Mouse (Mus musculus) heart, postnatal 0 days (tissue): ENCODE results near the gene Rfx3. TPM values are rescaled to one million over a fixed set of nuclear protein-coding genes. Genes with fewer than 3 reads are reported as not detected.

Source experiments
- ATAC-seq: fragments of 200-750 bp; cut with Nextera tagmentation; 2 replicates; pipeline ENCODE4 v1.8.0; 2017; ENCODE audit warnings: low read depth, moderate number of reproducible peaks, moderate library complexity; ENCODE audit not compliant: insufficient read depth
- DNase-seq: peaks from one replicate; pipeline ENCODE4 v3.0.0-alpha.2; 2016; ENCODE audit warnings: low spot score
- H3K27ac ChIP-seq: fragments of 300-500 bp; sonication (generic); 2 replicates; pipeline ENCODE4 v1.5.1; 2014; ENCODE audit warnings: low read depth, mild to moderate bottlenecking
- H3K27me3 ChIP-seq: fragments of 300-500 bp; sonication (generic); 2 replicates; pipeline ENCODE4 v1.6.1; 2014; ENCODE audit warnings: low read length, mixed read lengths; ENCODE audit not compliant: control insufficient read depth, insufficient read depth
- H3K36me3 ChIP-seq: fragments of 300-500 bp; sonication (generic); replicated peaks from 2 replicates; pipeline ENCODE4 v1.6.1; 2014; ENCODE audit warnings: low read length, mixed read lengths; ENCODE audit not compliant: control insufficient read depth, insufficient read depth
- H3K4me1 ChIP-seq: fragments of 300-500 bp; sonication (generic); 2 replicates; pipeline ENCODE4 v1.6.1; 2014; ENCODE audit warnings: antibody characterized with exemption; ENCODE audit not compliant: control insufficient read depth, insufficient read depth
- H3K4me2 ChIP-seq: fragments of 300-500 bp; sonication (generic); 2 replicates; pipeline ENCODE4 v1.6.1; 2014; ENCODE audit warnings: low read depth, mild to moderate bottlenecking, low read length, moderate library complexity
- H3K4me3 ChIP-seq: fragments of 300-500 bp; sonication (generic); 2 replicates; pipeline ENCODE4 v1.5.1; 2014; ENCODE audit warnings: low read depth, low read length
- H3K9ac ChIP-seq: fragments of 300-500 bp; sonication (generic); replicated peaks from 2 replicates; pipeline ENCODE4 v1.6.1; 2014; ENCODE audit warnings: low read depth, low read length, mixed read lengths
- H3K9me3 ChIP-seq: fragments of 300-500 bp; sonication (generic); replicated peaks from 2 replicates; pipeline ENCODE4 v1.6.1; 2016; ENCODE audit warnings: low read length; ENCODE audit not compliant: control insufficient read depth
- CTCF ChIP-seq: IDR thresholded peaks from 2 replicates; pipeline ENCODE4 v1.5.1; 2016; ENCODE audit warnings: antibody characterized with exemption, control low read depth, low read depth
- EP300 ChIP-seq: IDR thresholded peaks from 2 replicates; pipeline ENCODE4 v1.6.1; 2016; ENCODE audit warnings: antibody characterized with exemption, low read depth
- WGBS: fragments of 180-500 bp; shearing (Covaris S2); extraction: QIAGEN DNeasy Blood & Tissue Kit; methylation state at CpG from one replicate; pipeline ENCODE4 v1.1.7; 2014; 5-methylcytosine and 5-hydroxymethylcytosine counted together
- polyA plus RNA-seq: library from polyadenylated mRNA; unstranded; fragments of >200 nt; fragmentation: Nextera tagmentation; extraction: Ambion mirVana; gene quantifications from 2 replicates; pipeline ENCODE4 v1.2.1, GENCODE M21; 2015
- total RNA-seq: library from RNA; depleted of rRNA; stranded (reverse); fragments of >200 nt; gene quantifications from 2 replicates; pipeline ENCODE4 v1.2.3, GENCODE M21; 2014; ENCODE audit warnings: low replicate concordance

The Rfx3 gene
- total and polyA plus RNA-seq, 2 experiments from 2014 or later: 1.6 to 6.8 TPM

GRCm38 (mm10) chr19:28003474-28003873 lies 7.5 kb downstream of the Rfx3 start:
- H3K27ac ChIP-seq: peak overlapping the region; percentile 66
- TF ChIP-seq EP300: no peak
- no peak for TF ChIP-seq CTCF
- peak; percentile 92 for ATAC-seq
- no peak overlapping the region for H3K4me3 ChIP-seq
- no peak overlapping the region for H3K4me2 ChIP-seq
- H3K9me3 ChIP-seq: no peaks in the 10 kb centered on the region
- no peak overlapping the region for H3K9ac ChIP-seq
- whole genome bisulfite sequencing: 34% methylated on average over 1 of the region's 1 CpGs
- peaks cover 7% of the 10 kb centered on the region; the same call in 1 of the 2 replicates for H3K4me1 ChIP-seq
- peak; percentile 74 for DNase-seq
- no peaks in the 10 kb centered on the region for H3K36me3 ChIP-seq
- no peaks in the 10 kb centered on the region for H3K27me3 ChIP-seq

GRCm38 (mm10) chr19:28002708-28003107 lies 8.3 kb downstream of the Rfx3 start:
- H3K27ac ChIP-seq: no peak overlapping the region
- no peak for TF ChIP-seq EP300
- ATAC-seq: no peak

GRCm38 (mm10) chr19:27992800-27993199 lies 18.2 kb downstream of the Rfx3 start:
- no peak overlapping the region for H3K4me2 ChIP-seq
- no peak for TF ChIP-seq CTCF
- no peak for TF ChIP-seq EP300
- H3K36me3 ChIP-seq: no peaks in the 10 kb centered on the region
- no peaks in the 10 kb centered on the region for H3K27me3 ChIP-seq
- H3K4me1 ChIP-seq: no peaks in the 10 kb centered on the region
- WGBS: 88% methylated on average over 7 of the region's 7 CpGs
- ATAC-seq (no peak), DNase-seq (no peak)
- no peak overlapping the region for H3K4me3 ChIP-seq
- no peaks in the 10 kb centered on the region for H3K9me3 ChIP-seq
- no peak overlapping the region for H3K27ac ChIP-seq
- no peak overlapping the region for H3K9ac ChIP-seq

More at GRCm38 (mm10) chr19:28002708-28003107, 8.3 kb downstream of the Rfx3 start:
- Histone ChIP-seq H3K9me3 (no peaks in the 10 kb centered on the region), H3K4me1 (peaks cover 7% of the 10 kb centered on the region; the same call in 1 of the 2 replicates), H3K9ac (no peak overlapping the region), H3K4me3 (no peak overlapping the region), H3K4me2 (no peak overlapping the region), H3K27me3 (no peaks in the 10 kb centered on the region), H3K36me3 (no peaks in the 10 kb centered on the region)
- no peak for DNase-seq
- WGBS: 71% methylated on average over 3 of the region's 3 CpGs

GRCm38 (mm10) chr19:27988746-27989145 lies 22.2 kb downstream of the Rfx3 start:
- Histone ChIP-seq H3K9ac (no peak overlapping the region), H3K9me3 (no peaks in the 10 kb centered on the region), H3K36me3 (no peaks in the 10 kb centered on the region), H3K27me3 (no peaks in the 10 kb centered on the region), H3K27ac (no peak overlapping the region), H3K4me2 (no peak overlapping the region), H3K4me3 (no peak overlapping the region), H3K4me1 (no peaks in the 10 kb centered on the region)
- DNase-seq (no peak), ATAC-seq (no peak)
- TF ChIP-seq EP300 (no peak), CTCF (no peak)
- 84% methylated on average over 3 of the region's 3 CpGs for WGBS

- DNase-seq (no peak), ATAC-seq (no peak)
- Histone ChIP-seq H3K27me3 (no peaks in the 10 kb centered on the region), H3K4me1 (no peaks in the 10 kb centered on the region), H3K4me2 (no peak overlapping the region), H3K27ac (no peak overlapping the region), H3K36me3 (no peaks in the 10 kb centered on the region), H3K4me3 (no peak overlapping the region), H3K9me3 (no peaks in the 10 kb centered on the region), H3K9ac (no peak overlapping the region)
- no peak for TF ChIP-seq CTCF
- no peak for TF ChIP-seq EP300
- WGBS: 71% methylated on average over 3 of the region's 3 CpGs
These were observed 43.4 kb downstream of the Rfx3 start for GRCm38 (mm10) chr19:27967590-27967989.

- 91% methylated on average over 3 of the region's 3 CpGs for WGBS
- Histone ChIP-seq H3K9ac (no peak overlapping the region), H3K4me1 (no peaks in the 10 kb centered on the region), H3K4me3 (no peak overlapping the region), H3K4me2 (no peak overlapping the region), H3K9me3 (no peaks in the 10 kb centered on the region), H3K36me3 (no peaks in the 10 kb centered on the region), H3K27me3 (no peaks in the 10 kb centered on the region), H3K27ac (no peak overlapping the region)
- no peak for DNase-seq
- no peak for TF ChIP-seq EP300
- TF ChIP-seq CTCF: no peak
- ATAC-seq: no peak
These were observed 49.7 kb downstream of the Rfx3 start for GRCm38 (mm10) chr19:27961271-27961670.
